51 mouse cellular contexts compared by ENCODE assay signal in genomic region chr14:59186121-59186520, GRCm38 (mm10). TPM values are rescaled to one million over a fixed set of nuclear protein-coding genes. Genes with fewer than 3 reads are reported as not detected.
"Had no signal": no experiment of that assay in that cellular context is flagged by ENCODE, and none has a peak within 500 bp of the region (broad histone marks: within the 10 kb centered on the region; RNA-seq: fewer than 3 reads in every experiment).

No protein-coding gene starts in this region.

- DNase-seq: heart, postnatal 10 days; heart, postnatal 14 days; heart, postnatal 36 days; heart, postnatal 4 days; kidney, adult 11 months; kidney, adult 18-20 months; kidney, adult 2 months; kidney, adult 8-10 months; kidney, adult 9 months; kidney, postnatal 10 days; kidney, postnatal 14 days; kidney, postnatal 25 days; kidney, postnatal 36 days; kidney, postnatal 4 days; layer of hippocampus, adult 9-11 months; layer of hippocampus, postnatal 36 days had no signal

- H3K27me3 ChIP-seq: heart, embryonic 12.5 days; heart, embryonic 13.5 days; heart, embryonic 15.5 days; hindbrain, embryonic 12.5 days; hindbrain, embryonic 13.5 days; hindbrain, embryonic 15.5 days; intestine, embryonic 15.5 days; kidney, embryonic 15.5 days had no signal

- H3K4me1 ChIP-seq: heart, embryonic 10.5 days; heart, embryonic 12.5 days; heart, embryonic 13.5 days; heart, embryonic 15.5 days; hindbrain, embryonic 10.5 days; hindbrain, embryonic 12.5 days; hindbrain, embryonic 13.5 days; hindbrain, embryonic 15.5 days; intestine, embryonic 15.5 days; kidney, embryonic 15.5 days had no signal

- H3K4me2 ChIP-seq: heart, embryonic 11.5 days; heart, embryonic 12.5 days; heart, embryonic 13.5 days; heart, embryonic 15.5 days; hindbrain, embryonic 12.5 days; hindbrain, embryonic 13.5 days; hindbrain, embryonic 14.5 days; hindbrain, embryonic 15.5 days; intestine, embryonic 15.5 days; kidney, embryonic 15.5 days had no signal

- H3K9me3 ChIP-seq: heart, embryonic 10.5 days; heart, embryonic 12.5 days; heart, embryonic 15.5 days; hindbrain, embryonic 10.5 days; hindbrain, embryonic 12.5 days; hindbrain, embryonic 15.5 days; intestine, embryonic 15.5 days; kidney, embryonic 15.5 days had no signal

- H3K36me3 ChIP-seq: heart, embryonic 10.5 days; heart, embryonic 12.5 days; heart, embryonic 13.5 days; heart, embryonic 15.5 days; hindbrain, embryonic 10.5 days; hindbrain, embryonic 12.5 days; hindbrain, embryonic 13.5 days; hindbrain, embryonic 15.5 days; intestine, embryonic 15.5 days; kidney, embryonic 15.5 days had no signal

- H3K9ac ChIP-seq: heart, embryonic 12.5 days; heart, embryonic 13.5 days; heart, embryonic 15.5 days; hindbrain, embryonic 12.5 days; hindbrain, embryonic 13.5 days; hindbrain, embryonic 14.5 days; hindbrain, embryonic 15.5 days; intestine, embryonic 15.5 days; kidney, embryonic 15.5 days had no signal

- ATAC-seq: hindbrain, embryonic 16.5 days; hindbrain, postnatal 0 days; intestine, embryonic 15.5 days; intestine, embryonic 16.5 days; intestine, postnatal 0 days had no signal

- H3K4me3 ChIP-seq: heart, embryonic 10.5 days; heart, embryonic 12.5 days; heart, embryonic 13.5 days; heart, embryonic 15.5 days; hindbrain, embryonic 10.5 days; hindbrain, embryonic 12.5 days; hindbrain, embryonic 13.5 days; hindbrain, embryonic 15.5 days; intestine, embryonic 15.5 days; kidney, embryonic 15.5 days; layer of hippocampus, adult 2 months had no signal

- H3K27ac ChIP-seq: heart, embryonic 10.5 days; heart, embryonic 13.5 days; heart, embryonic 15.5 days; hindbrain, embryonic 10.5 days; hindbrain, embryonic 12.5 days; hindbrain, embryonic 13.5 days; hindbrain, embryonic 14.5 days; hindbrain, embryonic 15.5 days; hindbrain, postnatal 0 days; intestine, embryonic 15.5 days; kidney, embryonic 15.5 days; kidney, postnatal 0 days; layer of hippocampus, adult 2 months had no signal

RNA-seq across cellular contexts. Expression of gene Gm5142, which starts 7.6 kb away (rescaled TPM):
- total RNA-seq: heart, postnatal 10 days; heart, postnatal 14 days; heart, postnatal 25 days; heart, postnatal 36 days; heart, postnatal 4 days; hematopoietic stem cell, adult 5-6 weeks; hindbrain, postnatal 0 days; layer of hippocampus, adult 18-20 months; layer of hippocampus, adult 2 months; layer of hippocampus, adult 8-10 months; layer of hippocampus, postnatal 10 days; layer of hippocampus, postnatal 14 days; layer of hippocampus, postnatal 25 days; layer of hippocampus, postnatal 36 days; left cerebral cortex, adult 18-20 months had no signal
- polyA plus RNA-seq: heart, embryonic 10.5 days; heart, embryonic 11.5 days; heart, embryonic 12.5 days; heart, embryonic 13.5 days; heart, embryonic 14.5 days; heart, embryonic 15.5 days; heart, embryonic 16.5 days; heart, postnatal 0 days; hindbrain, embryonic 10.5 days; hindbrain, embryonic 11.5 days; hindbrain, embryonic 12.5 days; hindbrain, embryonic 13.5 days; hindbrain, embryonic 14.5 days; hindbrain, embryonic 15.5 days; hindbrain, embryonic 16.5 days; hindbrain, postnatal 0 days; inflammation-experienced regulatory T-cells, adult 6 months; intestine, embryonic 14.5 days; intestine, embryonic 15.5 days; intestine, embryonic 16.5 days; intestine, postnatal 0 days; kidney, embryonic 14.5 days; kidney, embryonic 15.5 days; kidney, embryonic 16.5 days; kidney, postnatal 0 days; large intestine, adult 2 months had no signal

RNA-seq across cellular contexts. Expression of gene 1700129C05Rik, which starts 43.4 kb away (rescaled TPM):
- total RNA-seq: heart, postnatal 10 days; heart, postnatal 14 days; heart, postnatal 25 days; heart, postnatal 36 days; heart, postnatal 4 days; hematopoietic stem cell, adult 5-6 weeks; hindbrain, postnatal 0 days; layer of hippocampus, adult 18-20 months; layer of hippocampus, adult 2 months; layer of hippocampus, adult 8-10 months; layer of hippocampus, postnatal 10 days; layer of hippocampus, postnatal 14 days; layer of hippocampus, postnatal 25 days; layer of hippocampus, postnatal 36 days; left cerebral cortex, adult 18-20 months had no signal
- polyA plus RNA-seq: heart, embryonic 10.5 days; heart, embryonic 11.5 days; heart, embryonic 12.5 days; heart, embryonic 13.5 days; heart, embryonic 14.5 days; heart, embryonic 15.5 days; heart, embryonic 16.5 days; heart, postnatal 0 days; hindbrain, embryonic 10.5 days; hindbrain, embryonic 11.5 days; hindbrain, embryonic 12.5 days; hindbrain, embryonic 13.5 days; hindbrain, embryonic 14.5 days; hindbrain, embryonic 15.5 days; hindbrain, embryonic 16.5 days; hindbrain, postnatal 0 days; inflammation-experienced regulatory T-cells, adult 6 months; intestine, embryonic 14.5 days; intestine, embryonic 15.5 days; intestine, embryonic 16.5 days; intestine, postnatal 0 days; kidney, adult 2 months; kidney, embryonic 14.5 days; kidney, embryonic 15.5 days; kidney, embryonic 16.5 days; kidney, postnatal 0 days; large intestine, adult 2 months had no signal
